Mouse (Mus musculus): Measurements from ENCODE around the gene Dram1. TPM values are rescaled to one million over a fixed set of nuclear protein-coding genes. Genes with fewer than 3 reads are reported as not detected.
"Not testable (repeated sequence)": the region's sequence is repeated elsewhere in the genome, so short reads cannot be mapped to it uniquely, and the experiment has no call there.

The Dram1 gene
- polyA plus RNA-seq, 1 experiment from 2014 or later, result 2.9 TPM

- no peak overlapping the region for H3K4me3 ChIP-seq (ENCODE audit: low read depth, low read length)
- no peaks in the 10 kb centered on the region for H3K27me3 ChIP-seq (ENCODE audit: insufficient read depth, low read length)
- no peak overlapping the region for H3K9ac ChIP-seq (replicated peaks)
- ATAC-seq, result no peak
- TF ChIP-seq EP300 (IDR thresholded peaks at IDR 0.05; ENCODE audit: low read depth) (no peak), CTCF (IDR thresholded peaks at IDR 0.05; ENCODE audit: low read depth) (peak; percentile 98)
- WGBS (ENCODE audit: insufficient replicate concordance), result 5% methylated on average over 11 of the region's 11 CpGs
- no peak overlapping the region for H3K27ac ChIP-seq (ENCODE audit: low read depth)
- H3K9me3 ChIP-seq (ENCODE audit: low read length), result no peaks in the 10 kb centered on the region
- peak; percentile 87 for DNase-seq
- no peak overlapping the region for H3K4me2 ChIP-seq (ENCODE audit: low read depth, low read length)
- H3K36me3 ChIP-seq (replicated peaks; ENCODE audit: insufficient read depth, low read length), result no peaks in the 10 kb centered on the region
- H3K4me1 ChIP-seq (ENCODE audit: insufficient read depth), result peaks cover 7% of the 10 kb centered on the region
Observed at GRCm38 (mm10) chr10:88376770-88377169, 2.1 kb downstream of the Dram1 start.

- Histone ChIP-seq H3K4me1 (ENCODE audit: insufficient read depth) (peaks cover 3% of the 10 kb centered on the region), H3K9ac (replicated peaks) (no peak overlapping the region), H3K9me3 (ENCODE audit: low read length) (no peaks in the 10 kb centered on the region), H3K36me3 (replicated peaks; ENCODE audit: insufficient read depth, low read length) (no peaks in the 10 kb centered on the region), H3K4me3 (ENCODE audit: low read depth, low read length) (no peak overlapping the region), H3K27me3 (ENCODE audit: insufficient read depth, low read length) (no peaks in the 10 kb centered on the region), H3K4me2 (ENCODE audit: low read depth, low read length) (no peak overlapping the region), H3K27ac (ENCODE audit: low read depth) (no peak overlapping the region)
- 57% methylated on average over 10 of the region's 10 CpGs for WGBS (ENCODE audit: insufficient replicate concordance)
- TF ChIP-seq EP300 (IDR thresholded peaks at IDR 0.05; ENCODE audit: low read depth) (no peak), CTCF (IDR thresholded peaks at IDR 0.05; ENCODE audit: low read depth) (no peak)
- no peak for DNase-seq
- no peak for ATAC-seq
Observed at GRCm38 (mm10) chr10:88374984-88375383, 3.9 kb downstream of the Dram1 start.

GRCm38 (mm10) chr10:88372945-88373344 is 5.9 kb downstream of the Dram1 start:
- DNase-seq; H3K9ac ChIP-seq (replicated peaks); H3K4me3 ChIP-seq (ENCODE audit: low read depth, low read length); H3K27ac ChIP-seq (ENCODE audit: low read depth); H3K27me3 ChIP-seq (ENCODE audit: insufficient read depth, low read length); ATAC-seq; H3K9me3 ChIP-seq (ENCODE audit: low read length); H3K4me2 ChIP-seq (ENCODE audit: low read depth, low read length); H3K4me1 ChIP-seq (ENCODE audit: insufficient read depth); H3K36me3 ChIP-seq (replicated peaks; ENCODE audit: insufficient read depth, low read length): not testable (repeated sequence)
- 52% methylated on average over 2 of the region's 2 CpGs for WGBS (ENCODE audit: insufficient replicate concordance)

- no peaks in the 10 kb centered on the region for H3K36me3 ChIP-seq (replicated peaks; ENCODE audit: insufficient read depth, low read length)
- H3K27ac ChIP-seq (ENCODE audit: low read depth), result no peak overlapping the region
- 69% methylated on average over 4 of the region's 4 CpGs for WGBS (ENCODE audit: insufficient replicate concordance)
- TF ChIP-seq EP300 (IDR thresholded peaks at IDR 0.05; ENCODE audit: low read depth), result no peak
- no peak for TF ChIP-seq CTCF (IDR thresholded peaks at IDR 0.05; ENCODE audit: low read depth)
- DNase-seq (no peak), ATAC-seq (no peak)
- no peak overlapping the region for H3K4me2 ChIP-seq (ENCODE audit: low read depth, low read length)
- H3K4me3 ChIP-seq (ENCODE audit: low read depth, low read length), result no peak overlapping the region
- no peak overlapping the region for H3K9ac ChIP-seq (replicated peaks)
- H3K9me3 ChIP-seq (ENCODE audit: low read length), result no peaks in the 10 kb centered on the region
- H3K27me3 ChIP-seq (ENCODE audit: insufficient read depth, low read length), result no peaks in the 10 kb centered on the region
- H3K4me1 ChIP-seq (ENCODE audit: insufficient read depth), result no peaks in the 10 kb centered on the region
Observed at GRCm38 (mm10) chr10:88372436-88372835, 6.4 kb downstream of the Dram1 start.

- DNase-seq (peak; percentile 56), ATAC-seq (no peak)
- Histone ChIP-seq H3K36me3 (replicated peaks; ENCODE audit: insufficient read depth, low read length) (no peaks in the 10 kb centered on the region), H3K4me1 (ENCODE audit: insufficient read depth) (no peaks in the 10 kb centered on the region), H3K4me3 (ENCODE audit: low read depth, low read length) (no peak overlapping the region), H3K4me2 (ENCODE audit: low read depth, low read length) (no peak overlapping the region), H3K27me3 (ENCODE audit: insufficient read depth, low read length) (no peaks in the 10 kb centered on the region), H3K27ac (ENCODE audit: low read depth) (no peak overlapping the region), H3K9ac (replicated peaks) (no peak overlapping the region), H3K9me3 (ENCODE audit: low read length) (no peaks in the 10 kb centered on the region)
- TF ChIP-seq CTCF (IDR thresholded peaks at IDR 0.05; ENCODE audit: low read depth) (peak; percentile 72), EP300 (IDR thresholded peaks at IDR 0.05; ENCODE audit: low read depth) (no peak)
- 9% methylated on average over 2 of the region's 2 CpGs for WGBS (ENCODE audit: insufficient replicate concordance)
Observed at GRCm38 (mm10) chr10:88371793-88372192, 7.1 kb downstream of the Dram1 start.

GRCm38 (mm10) chr10:88369233-88369632 is 9.6 kb downstream of the Dram1 start:
- ATAC-seq, result no peak
- no peak for TF ChIP-seq CTCF (IDR thresholded peaks at IDR 0.05; ENCODE audit: low read depth)
- no peak for TF ChIP-seq EP300 (IDR thresholded peaks at IDR 0.05; ENCODE audit: low read depth)
- no peaks in the 10 kb centered on the region for H3K36me3 ChIP-seq (replicated peaks; ENCODE audit: insufficient read depth, low read length)
- DNase-seq, result no peak
- H3K4me3 ChIP-seq (ENCODE audit: low read depth, low read length), result no peak overlapping the region
- no peaks in the 10 kb centered on the region for H3K4me1 ChIP-seq (ENCODE audit: insufficient read depth)
- no peak overlapping the region for H3K27ac ChIP-seq (ENCODE audit: low read depth)
- WGBS (ENCODE audit: insufficient replicate concordance), result 50% methylated on average over 4 of the region's 4 CpGs
- no peaks in the 10 kb centered on the region for H3K27me3 ChIP-seq (ENCODE audit: insufficient read depth, low read length)
- H3K4me2 ChIP-seq (ENCODE audit: low read depth, low read length), result no peak overlapping the region
- no peaks in the 10 kb centered on the region for H3K9me3 ChIP-seq (ENCODE audit: low read length)
- no peak overlapping the region for H3K9ac ChIP-seq (replicated peaks)

GRCm38 (mm10) chr10:88364221-88364620 is 14.7 kb downstream of the Dram1 start:
- H3K4me2 ChIP-seq (ENCODE audit: low read depth, low read length), result no peak overlapping the region
- no peaks in the 10 kb centered on the region for H3K4me1 ChIP-seq (ENCODE audit: insufficient read depth)
- WGBS (ENCODE audit: insufficient replicate concordance), result 68% methylated on average over 3 of the region's 3 CpGs
- H3K27ac ChIP-seq (ENCODE audit: low read depth), result no peak overlapping the region
- TF ChIP-seq CTCF (IDR thresholded peaks at IDR 0.05; ENCODE audit: low read depth) (no peak), EP300 (IDR thresholded peaks at IDR 0.05; ENCODE audit: low read depth) (no peak)
- H3K27me3 ChIP-seq (ENCODE audit: insufficient read depth, low read length), result no peaks in the 10 kb centered on the region
- ATAC-seq (no peak), DNase-seq (no peak)
- no peak overlapping the region for H3K4me3 ChIP-seq (ENCODE audit: low read depth, low read length)
- no peaks in the 10 kb centered on the region for H3K9me3 ChIP-seq (ENCODE audit: low read length)
- no peak overlapping the region for H3K9ac ChIP-seq (replicated peaks)
- no peaks in the 10 kb centered on the region for H3K36me3 ChIP-seq (replicated peaks; ENCODE audit: insufficient read depth, low read length)

Measured in liver, postnatal 0 days (tissue).